Mouse (Mus musculus): ENCODE data around the gene Terb2. TPM values are rescaled to one million over a fixed set of nuclear protein-coding genes. Genes with fewer than 3 reads are reported as not detected.

The Terb2 gene
- polyA plus RNA-seq, 1 experiment from 2014 or later: not detected

DNA sequence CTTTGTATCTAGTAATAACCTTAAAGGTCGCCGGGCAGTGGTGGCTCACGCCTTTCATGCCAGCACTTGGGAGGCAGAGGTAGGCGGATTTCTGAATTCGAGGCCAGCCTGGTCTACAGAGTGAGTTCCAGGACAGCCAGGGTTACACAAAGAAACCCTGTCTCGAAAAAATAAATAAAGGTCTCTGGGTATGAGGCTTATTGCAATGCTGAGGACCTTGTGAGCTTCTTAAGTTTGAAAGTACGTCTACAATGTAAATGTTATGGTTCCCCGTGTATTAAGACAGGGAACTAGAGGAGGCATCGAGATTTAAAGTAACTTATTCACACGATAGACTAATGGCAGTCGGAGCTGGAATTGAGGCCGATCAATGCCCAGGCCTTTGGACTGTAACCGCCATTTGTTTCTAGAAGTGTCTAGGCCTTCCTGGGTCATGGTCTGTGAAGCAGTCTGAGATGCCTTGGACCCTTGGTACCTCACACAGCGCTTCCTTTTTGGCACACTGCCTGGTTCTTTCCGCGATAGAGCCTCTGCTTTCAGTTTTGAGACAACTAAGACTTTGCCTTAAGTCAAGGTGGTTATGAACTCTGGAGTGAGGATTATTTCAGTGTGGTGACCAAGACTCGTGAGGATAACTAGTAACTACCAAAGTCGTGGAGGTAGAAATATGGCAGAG is 37.7 kb upstream of the Terb2 start:
- Histone ChIP-seq H3K4me3 (ENCODE audit: low read depth, low read length) (peak overlapping the region; percentile 72), H3K27ac (ENCODE audit: low read depth) (peak overlapping the region; percentile 54), H3K4me1 (replicated peaks; ENCODE audit: control insufficient read depth, insufficient read depth, low read length) (no peaks in the 10 kb centered on the region; the same call in 1 of the 2 replicates), H3K9ac (ENCODE audit: low read length) (peak overlapping the region; percentile 74), H3K36me3 (ENCODE audit: control insufficient read depth, insufficient read depth, low read length) (peaks cover 9% of the 10 kb centered on the region; the same call in 1 of the 2 replicates), H3K27me3 (replicated peaks; ENCODE audit: control insufficient read depth, insufficient read depth, low read length) (no peaks in the 10 kb centered on the region), H3K9me3 (ENCODE audit: control insufficient read depth, low read length) (no peaks in the 10 kb centered on the region), H3K4me2 (ENCODE audit: low read length) (peak overlapping the region; percentile 62)
- DNase-seq (ENCODE audit: low spot score) (peak; percentile 75), ATAC-seq (replicated peaks; ENCODE audit: low FRiP score, low TSS enrichment, low read depth) (no peak; the same call in 1 of the 2 replicates)
- 22% methylated on average over 18 of the region's 18 CpGs for WGBS

DNA sequence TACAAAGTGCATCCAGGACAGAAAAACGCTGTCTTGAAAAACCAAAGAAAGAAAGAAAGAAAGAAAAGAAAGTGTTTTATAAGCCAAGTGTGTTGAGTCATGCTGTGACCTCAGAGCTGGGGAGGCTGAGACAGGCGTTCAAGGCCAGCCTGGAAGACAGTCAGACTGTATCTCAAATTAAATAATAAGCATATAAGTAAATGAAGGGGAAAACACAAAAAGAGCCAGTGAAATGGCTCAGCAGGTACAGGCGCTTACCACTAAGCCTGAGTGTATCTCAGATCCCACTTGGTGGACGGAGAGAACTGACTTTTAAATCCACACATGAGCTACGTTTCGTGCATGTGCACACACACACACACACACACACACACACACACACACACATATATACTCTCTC is 36.8 kb upstream of the Terb2 start:
- Histone ChIP-seq H3K4me3 (ENCODE audit: low read depth, low read length) (0 out of 2 replicates have a peak overlapping the region, but pooled peaks have one; percentile 72), H3K4me1 (replicated peaks; ENCODE audit: control insufficient read depth, insufficient read depth, low read length) (no peaks in the 10 kb centered on the region; the same call in 1 of the 2 replicates), H3K36me3 (ENCODE audit: control insufficient read depth, insufficient read depth, low read length) (peaks cover 11% of the 10 kb centered on the region; the same call in 1 of the 2 replicates), H3K9me3 (ENCODE audit: control insufficient read depth, low read length) (no peaks in the 10 kb centered on the region), H3K27me3 (replicated peaks; ENCODE audit: control insufficient read depth, insufficient read depth, low read length) (no peaks in the 10 kb centered on the region), H3K27ac (ENCODE audit: low read depth) (no peak overlapping the region), H3K9ac (ENCODE audit: low read length) (no peak overlapping the region), H3K4me2 (ENCODE audit: low read length) (peak overlapping the region; percentile 62; the same call in 1 of the 2 replicates)
- DNase-seq (ENCODE audit: low spot score): no peak
- no peak for ATAC-seq (replicated peaks; ENCODE audit: low FRiP score, low TSS enrichment, low read depth)
- WGBS: 93% methylated on average over 6 of the region's 6 CpGs

DNA sequence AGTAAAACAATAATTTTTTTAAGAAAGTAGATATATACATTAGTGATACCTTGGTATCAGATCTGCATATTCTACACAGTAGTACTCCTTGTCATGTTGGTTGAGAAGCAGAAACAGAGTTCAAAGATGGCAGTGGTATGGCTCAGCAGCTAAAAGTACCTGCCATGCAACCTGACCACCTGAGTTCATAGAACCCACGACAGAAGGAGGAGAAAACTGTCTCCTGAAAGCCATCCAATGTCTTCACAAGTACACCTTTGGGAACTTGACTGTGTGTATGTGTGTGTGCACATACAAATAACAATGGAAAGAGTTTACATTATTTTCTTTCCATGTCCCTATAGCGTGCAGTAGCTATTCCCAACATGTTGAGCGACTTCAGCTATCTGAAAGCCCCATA is 36.4 kb upstream of the Terb2 start:
- WGBS: 91% methylated on average over 3 of the region's 3 CpGs
- DNase-seq (ENCODE audit: low spot score) (peak; percentile 38), ATAC-seq (replicated peaks; ENCODE audit: low FRiP score, low TSS enrichment, low read depth) (no peak)
- Histone ChIP-seq H3K4me2 (ENCODE audit: low read length) (no peak overlapping the region), H3K4me3 (ENCODE audit: low read depth, low read length) (no peak overlapping the region), H3K27ac (ENCODE audit: low read depth) (no peak overlapping the region), H3K9ac (ENCODE audit: low read length) (no peak overlapping the region), H3K9me3 (ENCODE audit: control insufficient read depth, low read length) (no peaks in the 10 kb centered on the region), H3K27me3 (replicated peaks; ENCODE audit: control insufficient read depth, insufficient read depth, low read length) (no peaks in the 10 kb centered on the region), H3K4me1 (replicated peaks; ENCODE audit: control insufficient read depth, insufficient read depth, low read length) (no peaks in the 10 kb centered on the region; the same call in 1 of the 2 replicates), H3K36me3 (ENCODE audit: control insufficient read depth, insufficient read depth, low read length) (peaks cover 14% of the 10 kb centered on the region; the same call in 1 of the 2 replicates)

DNA sequence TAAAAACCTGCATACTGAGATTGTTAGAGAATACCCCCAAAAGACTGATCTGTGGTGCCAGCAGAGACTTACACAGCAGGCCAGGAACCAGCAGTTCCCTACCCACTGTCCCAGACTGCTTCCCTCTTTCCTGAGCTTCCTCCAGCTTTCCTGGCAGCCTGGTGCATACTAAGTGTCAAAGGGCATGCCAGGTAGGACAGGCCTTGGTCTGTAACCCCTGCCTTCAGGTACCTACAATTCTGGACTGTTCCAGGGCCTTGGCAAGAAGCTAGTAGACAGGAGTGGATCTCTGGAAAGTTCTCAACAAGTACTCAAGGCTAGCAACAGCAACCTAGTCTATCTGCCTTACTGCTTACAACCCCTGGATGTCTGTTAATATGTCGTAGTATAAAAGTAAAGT is 34.9 kb upstream of the Terb2 start:
- WGBS: 91% methylated on average over 1 of the region's 1 CpGs
- no peak overlapping the region for H3K4me3 ChIP-seq (ENCODE audit: low read depth, low read length)
- DNase-seq (ENCODE audit: low spot score): peak; percentile 47
- H3K4me2 ChIP-seq (ENCODE audit: low read length): no peak overlapping the region
- peaks cover 14% of the 10 kb centered on the region; the same call in 1 of the 2 replicates for H3K36me3 ChIP-seq (ENCODE audit: control insufficient read depth, insufficient read depth, low read length)
- no peak for ATAC-seq (replicated peaks; ENCODE audit: low FRiP score, low TSS enrichment, low read depth)
- no peak overlapping the region for H3K27ac ChIP-seq (ENCODE audit: low read depth)
- H3K9me3 ChIP-seq (ENCODE audit: control insufficient read depth, low read length): no peaks in the 10 kb centered on the region
- H3K9ac ChIP-seq (ENCODE audit: low read length): no peak overlapping the region
- no peaks in the 10 kb centered on the region; the same call in 1 of the 2 replicates for H3K4me1 ChIP-seq (replicated peaks; ENCODE audit: control insufficient read depth, insufficient read depth, low read length)
- H3K27me3 ChIP-seq (replicated peaks; ENCODE audit: control insufficient read depth, insufficient read depth, low read length): no peaks in the 10 kb centered on the region

DNA sequence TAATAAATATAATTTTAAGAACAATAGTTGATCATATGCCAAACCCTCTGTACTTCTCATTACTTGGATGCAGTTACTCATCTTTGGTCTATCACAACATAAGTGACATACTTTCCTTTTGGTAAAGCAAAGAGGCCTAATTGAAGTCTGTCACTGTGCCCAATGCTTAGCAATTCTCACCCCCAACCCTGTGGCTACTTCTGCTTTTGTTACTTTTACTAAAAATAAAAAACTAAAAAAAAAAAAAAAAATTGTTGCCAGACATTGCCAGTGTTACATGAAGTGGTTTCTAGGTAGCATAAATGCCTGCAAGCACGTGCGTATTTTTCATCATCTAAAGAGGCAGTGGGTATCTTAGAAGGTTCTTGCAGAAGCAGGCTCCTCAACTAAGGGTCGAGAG is 33.2 kb upstream of the Terb2 start:
- 84% methylated on average over 3 of the region's 3 CpGs for WGBS
- Histone ChIP-seq H3K4me2 (ENCODE audit: low read length) (no peak overlapping the region), H3K4me3 (ENCODE audit: low read depth, low read length) (no peak overlapping the region), H3K36me3 (ENCODE audit: control insufficient read depth, insufficient read depth, low read length) (peaks cover 14% of the 10 kb centered on the region; the same call in 1 of the 2 replicates), H3K27ac (ENCODE audit: low read depth) (no peak overlapping the region), H3K9me3 (ENCODE audit: control insufficient read depth, low read length) (no peaks in the 10 kb centered on the region), H3K4me1 (replicated peaks; ENCODE audit: control insufficient read depth, insufficient read depth, low read length) (no peaks in the 10 kb centered on the region; the same call in 1 of the 2 replicates), H3K27me3 (replicated peaks; ENCODE audit: control insufficient read depth, insufficient read depth, low read length) (no peaks in the 10 kb centered on the region), H3K9ac (ENCODE audit: low read length) (no peak overlapping the region)
- ATAC-seq (replicated peaks; ENCODE audit: low FRiP score, low TSS enrichment, low read depth) (no peak), DNase-seq (ENCODE audit: low spot score) (no peak)

DNA sequence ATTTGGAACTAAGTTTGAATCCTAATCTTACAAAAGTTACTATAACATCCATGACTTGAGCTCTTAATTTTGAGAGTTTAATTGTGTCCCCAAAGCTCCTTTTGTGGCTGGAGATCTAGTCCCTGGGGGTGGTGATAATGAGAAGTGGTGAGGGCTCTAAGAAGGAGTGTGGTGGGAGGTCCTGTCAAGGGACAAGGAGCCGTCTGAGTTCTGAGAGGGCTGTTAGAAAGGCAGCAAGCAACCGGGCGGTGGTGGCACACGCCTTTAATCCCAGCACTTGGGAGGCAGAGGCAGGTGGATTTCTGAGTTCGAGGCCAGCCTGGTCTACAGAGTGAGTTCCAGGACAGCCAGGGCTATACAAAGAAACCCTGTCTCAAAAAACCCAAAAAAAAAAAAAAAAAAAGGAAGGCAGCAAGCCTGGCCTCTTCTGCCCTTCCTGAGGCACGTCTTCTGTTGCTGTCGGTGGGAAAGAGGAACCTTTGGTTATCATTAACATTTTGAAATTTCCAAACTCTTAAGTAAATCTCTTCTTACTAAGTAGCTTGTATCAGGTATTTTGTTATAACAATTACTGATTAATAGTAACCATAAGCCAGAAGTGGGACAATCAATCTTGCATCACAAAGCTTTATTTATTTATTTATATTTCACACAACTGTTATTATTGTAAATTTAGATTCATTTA is 32.2 kb upstream of the Terb2 start:
- Histone ChIP-seq H3K9ac (ENCODE audit: low read length) (no peak overlapping the region), H3K27me3 (replicated peaks; ENCODE audit: control insufficient read depth, insufficient read depth, low read length) (no peaks in the 10 kb centered on the region), H3K4me3 (ENCODE audit: low read depth, low read length) (no peak overlapping the region), H3K27ac (ENCODE audit: low read depth) (no peak overlapping the region), H3K36me3 (ENCODE audit: control insufficient read depth, insufficient read depth, low read length) (peaks cover 14% of the 10 kb centered on the region; the same call in 1 of the 2 replicates), H3K4me2 (ENCODE audit: low read length) (no peak overlapping the region), H3K9me3 (ENCODE audit: control insufficient read depth, low read length) (no peaks in the 10 kb centered on the region), H3K4me1 (replicated peaks; ENCODE audit: control insufficient read depth, insufficient read depth, low read length) (no peaks in the 10 kb centered on the region; the same call in 1 of the 2 replicates)
- WGBS: 85% methylated on average over 6 of the region's 7 CpGs
- ATAC-seq (replicated peaks; ENCODE audit: low FRiP score, low TSS enrichment, low read depth) (no peak), DNase-seq (ENCODE audit: low spot score) (no peak)

DNA sequence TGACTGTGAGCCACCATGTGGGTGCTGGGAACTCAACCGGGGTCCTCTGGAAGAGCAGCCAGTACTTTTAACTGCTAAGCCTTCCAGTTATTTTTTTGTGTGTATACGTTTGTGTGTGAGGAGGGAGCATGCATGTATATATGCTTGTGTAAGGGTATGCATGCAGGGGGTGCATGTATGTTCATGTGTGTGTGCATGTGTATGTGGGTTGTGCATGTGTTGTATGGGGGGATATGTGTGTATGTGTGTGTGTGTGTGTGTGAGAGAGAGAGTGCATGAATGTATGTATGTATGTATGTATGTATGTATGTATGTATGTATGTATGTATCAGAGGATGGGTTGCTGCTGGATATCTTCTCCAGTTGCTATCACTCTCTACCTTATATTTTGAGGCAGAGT is 31.6 kb upstream of the Terb2 start:
- H3K4me2 ChIP-seq (ENCODE audit: low read length): no peak overlapping the region
- H3K4me3 ChIP-seq (ENCODE audit: low read depth, low read length): no peak overlapping the region
- no peak overlapping the region for H3K9ac ChIP-seq (ENCODE audit: low read length)
- WGBS: 88% methylated on average over 2 of the region's 2 CpGs
- H3K9me3 ChIP-seq (ENCODE audit: control insufficient read depth, low read length): no peaks in the 10 kb centered on the region
- H3K27ac ChIP-seq (ENCODE audit: low read depth): no peak overlapping the region
- peaks cover 14% of the 10 kb centered on the region; the same call in 1 of the 2 replicates for H3K36me3 ChIP-seq (ENCODE audit: control insufficient read depth, insufficient read depth, low read length)
- H3K4me1 ChIP-seq (replicated peaks; ENCODE audit: control insufficient read depth, insufficient read depth, low read length): no peaks in the 10 kb centered on the region; the same call in 1 of the 2 replicates
- DNase-seq (ENCODE audit: low spot score) (no peak), ATAC-seq (replicated peaks; ENCODE audit: low FRiP score, low TSS enrichment, low read depth) (no peak)
- H3K27me3 ChIP-seq (replicated peaks; ENCODE audit: control insufficient read depth, insufficient read depth, low read length): no peaks in the 10 kb centered on the region

DNA sequence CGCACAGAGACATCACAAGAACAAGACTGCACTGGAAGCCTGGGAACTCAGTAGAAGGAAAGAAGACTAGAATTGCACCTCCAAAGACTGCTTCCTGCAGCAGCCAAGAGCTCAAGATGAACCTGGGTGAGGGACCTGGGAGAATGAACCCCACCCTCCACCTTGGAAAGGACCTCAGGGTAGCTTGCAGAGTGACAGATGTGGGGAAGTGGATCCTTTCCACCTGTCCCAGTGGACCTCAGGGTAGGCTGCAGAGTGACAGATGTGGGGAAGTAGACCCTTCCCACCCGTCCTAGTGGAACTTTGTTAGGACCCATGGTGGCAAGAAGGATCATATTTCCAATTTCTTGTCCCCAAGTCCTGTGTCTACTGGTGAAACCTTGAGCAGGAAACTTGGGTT is 30.8 kb upstream of the Terb2 start:
- DNase-seq (ENCODE audit: low spot score) (no peak), ATAC-seq (replicated peaks; ENCODE audit: low FRiP score, low TSS enrichment, low read depth) (no peak)
- Histone ChIP-seq H3K27ac (ENCODE audit: low read depth) (no peak overlapping the region), H3K36me3 (ENCODE audit: control insufficient read depth, insufficient read depth, low read length) (peaks cover 14% of the 10 kb centered on the region; the same call in 1 of the 2 replicates), H3K9me3 (ENCODE audit: control insufficient read depth, low read length) (no peaks in the 10 kb centered on the region), H3K4me3 (ENCODE audit: low read depth, low read length) (no peak overlapping the region), H3K4me1 (replicated peaks; ENCODE audit: control insufficient read depth, insufficient read depth, low read length) (no peaks in the 10 kb centered on the region; the same call in 1 of the 2 replicates), H3K4me2 (ENCODE audit: low read length) (no peak overlapping the region), H3K9ac (ENCODE audit: low read length) (no peak overlapping the region), H3K27me3 (replicated peaks; ENCODE audit: control insufficient read depth, insufficient read depth, low read length) (no peaks in the 10 kb centered on the region)
- 71% methylated on average over 2 of the region's 2 CpGs for WGBS

Data from intestine, embryonic 14.5 days (tissue).